Mouse (Mus musculus) brown adipose tissue, adult 24 weeks (tissue): ENCODE data around the gene Ifna7. TPM values are rescaled to one million over a fixed set of nuclear protein-coding genes. Genes with fewer than 3 reads are reported as not detected.

Source experiments
- polyA plus RNA-seq: library from polyadenylated mRNA; stranded (reverse); fragments of >200 nt; gene quantifications from 2 replicates; pipeline ENCODE4 v1.2.4, GENCODE M21; 2012; ENCODE audit not compliant: missing spikeins, insufficient read depth, insufficient read length

Gene Ifna7
- polyA plus RNA-seq, 1 experiment = not detected

Other genes starting within 250 kb of the Ifna7 start
- gene Ifna14, start 244.4 kb upstream of the Ifna7 start, polyA plus RNA-seq = not detected in 2 replicates
- not detected in 2 replicates for gene Ifna9, start 223.8 kb upstream of the Ifna7 start, polyA plus RNA-seq
- gene Ifna12, start 212.9 kb upstream of the Ifna7 start, polyA plus RNA-seq = not detected in 2 replicates
- gene C87499, start 181.8 kb upstream of the Ifna7 start, polyA plus RNA-seq = not detected in 2 replicates
- not detected in 2 replicates for gene Ifna13, start 171.8 kb upstream of the Ifna7 start, polyA plus RNA-seq
- gene Ifna16, start 139.3 kb upstream of the Ifna7 start, polyA plus RNA-seq = not detected in 2 replicates
- gene Ifna2, start 132.3 kb upstream of the Ifna7 start, polyA plus RNA-seq = not detected in 2 replicates
- gene Ifnab, start 124.9 kb upstream of the Ifna7 start, polyA plus RNA-seq = not detected in 2 replicates
- gene Gm26566, start 94.4 kb upstream of the Ifna7 start, polyA plus RNA-seq = not detected in 2 replicates
- 37.8 and 44.9 TPM in 2 replicates for gene Klhl9, start 93.8 kb upstream of the Ifna7 start, polyA plus RNA-seq
- gene Gm13271, start 61.4 kb upstream of the Ifna7 start, polyA plus RNA-seq = not detected in 2 replicates
- not detected in 2 replicates for gene Gm13283, start 56.1 kb upstream of the Ifna7 start, polyA plus RNA-seq
- gene Gm13290, start 42.4 kb upstream of the Ifna7 start, polyA plus RNA-seq = not detected in 2 replicates
- not detected in 2 replicates for gene Gm13289, start 39.3 kb upstream of the Ifna7 start, polyA plus RNA-seq
- not detected in 2 replicates for gene Gm13272, start 36.4 kb upstream of the Ifna7 start, polyA plus RNA-seq
- not detected in 2 replicates for gene Ifnz, start 34.1 kb upstream of the Ifna7 start, polyA plus RNA-seq
- not detected in 2 replicates for gene Gm13276, start 30.5 kb upstream of the Ifna7 start, polyA plus RNA-seq
- not detected in 2 replicates for gene Gm13277, start 27.6 kb upstream of the Ifna7 start, polyA plus RNA-seq
- not detected in 2 replicates for gene Gm13278, start 24.7 kb upstream of the Ifna7 start, polyA plus RNA-seq
- not detected in 2 replicates for gene Gm13275, start 21.7 kb upstream of the Ifna7 start, polyA plus RNA-seq
- not detected in 2 replicates for gene Gm13279, start 18.8 kb upstream of the Ifna7 start, polyA plus RNA-seq
- gene Gm13285, start 16.6 kb upstream of the Ifna7 start, polyA plus RNA-seq = not detected in 2 replicates
- gene Gm13287, start 13.0 kb upstream of the Ifna7 start, polyA plus RNA-seq = not detected in 2 replicates
- gene Gm13288, start 10.7 kb upstream of the Ifna7 start, polyA plus RNA-seq = not detected in 2 replicates
- gene Ifna11, start 3.7 kb downstream of the Ifna7 start, polyA plus RNA-seq = not detected in 2 replicates
- not detected in 2 replicates for gene Ifna6, start 11.2 kb downstream of the Ifna7 start, polyA plus RNA-seq
- gene Ifna5, start 19.3 kb downstream of the Ifna7 start, polyA plus RNA-seq = not detected in 2 replicates
- gene Ifna4, start 25.6 kb downstream of the Ifna7 start, polyA plus RNA-seq = not detected in 2 replicates
- not detected in 2 replicates for gene Ifna1, start 33.9 kb downstream of the Ifna7 start, polyA plus RNA-seq
- not detected in 2 replicates for gene Ifne, start 64.0 kb downstream of the Ifna7 start, polyA plus RNA-seq